Mouse (Mus musculus): ENCODE measurements around the gene Olfr518.

Gene Olfr518

DNA sequence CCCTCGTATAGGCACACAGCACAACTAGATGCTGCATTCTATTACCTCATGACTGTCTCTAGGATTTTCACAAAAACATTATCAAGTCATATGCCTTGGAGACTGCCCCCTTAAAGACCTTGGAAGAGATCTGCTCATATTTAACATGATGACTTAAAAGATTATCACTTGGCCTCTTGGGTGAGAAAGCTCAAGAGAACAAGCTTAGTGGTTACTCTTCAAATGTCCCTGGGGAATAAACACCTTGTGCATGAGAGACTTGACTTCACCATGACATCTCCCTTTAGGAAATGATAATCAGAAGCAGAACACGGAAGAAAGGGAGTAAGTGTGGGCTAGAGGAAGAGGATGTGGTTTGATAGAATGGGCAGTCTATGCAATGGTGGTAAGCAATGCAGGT, 12.5 kb downstream of the Olfr518 start, which contains the start of gene Olfr517:
Gene Olfr517 (minus strand): TSS at position 101 of the 400 bp plus-strand sequence.
- TF ChIP-seq CTCF (conservative IDR thresholded peaks at IDR 0.05; ENCODE audit: low read length) (no peak), NANOG (IDR thresholded peaks at IDR 0.05; ENCODE audit: borderline replicate concordance, low read length) (no peak), POU5F1 (IDR thresholded peaks at IDR 0.05; ENCODE audit: borderline replicate concordance, low read length) (no peak)
- H3K36me3 ChIP-seq (ENCODE audit: insufficient read depth, low read length): no peaks in the 10 kb centered on the region
- H3K4me1 ChIP-seq (replicated peaks; ENCODE audit: low read depth, low read length): no peaks in the 10 kb centered on the region
- H3K27me3 ChIP-seq (ENCODE audit: insufficient read depth, low read length): no peaks in the 10 kb centered on the region
- no peak within 1 kb of the TSS for H3K4me3 ChIP-seq (replicated peaks; ENCODE audit: low read length)
- no peaks in the 10 kb centered on the region for H3K9me3 ChIP-seq (ENCODE audit: low read length)

DNA sequence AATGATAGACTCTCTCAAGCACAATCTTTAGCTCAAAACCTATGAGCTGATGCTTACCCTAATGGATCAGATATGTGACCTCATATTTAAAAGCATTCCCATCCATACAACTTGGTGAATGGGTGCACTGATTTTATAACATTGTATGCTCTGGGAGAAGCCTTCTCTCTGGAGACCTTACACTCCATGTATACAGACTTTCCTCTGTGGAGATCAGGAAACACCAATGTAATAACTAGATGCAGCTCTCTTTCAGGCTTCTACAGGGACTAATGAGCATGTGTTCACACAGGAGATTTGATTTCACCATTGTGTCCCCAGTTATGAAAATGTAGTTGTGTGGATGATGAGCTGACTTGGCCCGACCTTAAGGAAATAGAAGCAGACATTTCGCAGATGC, 34.4 kb downstream of the Olfr518 start, which contains the start of gene Olfr516:
Gene Olfr516 (minus strand): TSS at position 101 of the 400 bp plus-strand sequence.
- H3K9me3 ChIP-seq (ENCODE audit: low read length): no peaks in the 10 kb centered on the region
- H3K4me1 ChIP-seq (replicated peaks; ENCODE audit: low read depth, low read length): no peaks in the 10 kb centered on the region
- TF ChIP-seq CTCF (conservative IDR thresholded peaks at IDR 0.05; ENCODE audit: low read length) (no peak), POU5F1 (IDR thresholded peaks at IDR 0.05; ENCODE audit: borderline replicate concordance, low read length) (no peak), NANOG (IDR thresholded peaks at IDR 0.05; ENCODE audit: borderline replicate concordance, low read length) (no peak)
- H3K27me3 ChIP-seq (ENCODE audit: insufficient read depth, low read length): no peaks in the 10 kb centered on the region
- H3K4me3 ChIP-seq (replicated peaks; ENCODE audit: low read length): no peak within 1 kb of the TSS
- H3K36me3 ChIP-seq (ENCODE audit: insufficient read depth, low read length): no peaks in the 10 kb centered on the region
